Mouse (Mus musculus): ENCODE data around the gene Iqschfp. TPM values are rescaled to one million over a fixed set of nuclear protein-coding genes. Genes with fewer than 3 reads are reported as not detected.

Iqschfp gene
- polyA plus RNA-seq, 1 experiment = not detected

GRCm38 (mm10) chr3:68420927-68421326 lies 528.9 kb downstream of the Iqschfp start:
- Histone ChIP-seq H3K4me3 (ENCODE audit: insufficient read depth, low read depth, low read length) (no peak overlapping the region), H3K27ac (ENCODE audit: insufficient read depth, low read depth, low read length) (no peak overlapping the region), H3K4me1 (ENCODE audit: control insufficient read depth, insufficient read depth, low read length) (no peaks in the 10 kb centered on the region)
- WGBS = 85% methylated on average over 2 of the region's 2 CpGs
- TF ChIP-seq POLR2A (IDR thresholded peaks at IDR 0.05; ENCODE audit: insufficient read depth, low read depth, low read length) = no peak
- TF ChIP-seq CTCF (IDR thresholded peaks at IDR 0.05; ENCODE audit: insufficient read depth, low read depth, low read length) = no peak

DNA sequence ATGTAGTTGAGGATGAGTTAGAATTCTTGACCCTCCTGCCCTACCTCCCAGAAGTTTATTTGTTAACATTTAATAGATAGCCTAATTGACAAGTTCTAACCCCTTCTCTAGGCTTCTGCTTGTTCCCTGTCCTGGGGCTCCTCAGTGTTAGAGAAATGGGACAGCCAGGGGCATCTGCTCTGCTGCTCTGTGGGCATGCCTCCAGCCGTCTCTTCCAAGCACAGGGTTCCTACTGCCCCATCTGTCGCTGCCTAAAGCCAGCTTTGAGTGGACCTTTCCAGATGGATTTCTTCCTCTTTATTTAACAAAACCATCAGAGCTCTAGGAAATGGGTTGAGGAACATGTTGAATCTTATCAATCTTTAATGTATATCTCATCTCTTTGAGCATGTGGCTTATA lies 529.8 kb downstream of the Iqschfp start:
- WGBS = 95% methylated on average over 2 of the region's 2 CpGs
- no peak for TF ChIP-seq CTCF (IDR thresholded peaks at IDR 0.05; ENCODE audit: insufficient read depth, low read depth, low read length)
- Histone ChIP-seq H3K4me1 (ENCODE audit: control insufficient read depth, insufficient read depth, low read length) (no peaks in the 10 kb centered on the region), H3K4me3 (ENCODE audit: insufficient read depth, low read depth, low read length) (no peak overlapping the region), H3K27ac (ENCODE audit: insufficient read depth, low read depth, low read length) (no peak overlapping the region)

DNA sequence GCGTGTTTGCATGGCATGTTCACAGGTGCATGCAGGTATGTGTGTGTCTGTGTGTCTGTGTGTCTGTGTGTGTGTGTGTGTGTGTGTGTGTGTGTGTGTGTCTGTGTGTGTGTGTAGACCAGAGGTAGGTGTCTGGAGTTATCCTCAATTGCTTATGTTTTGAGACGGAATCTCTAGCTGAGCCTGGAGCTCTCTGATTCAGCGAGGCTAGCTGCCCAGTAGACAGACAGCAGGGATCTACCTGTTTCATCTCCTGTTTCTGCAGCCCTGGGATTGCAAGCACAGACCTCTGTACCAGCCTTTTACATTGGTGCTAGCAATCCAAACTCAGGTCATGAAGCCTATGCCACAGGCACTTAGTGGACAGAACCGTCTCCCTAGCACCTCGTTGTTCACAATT lies 536.0 kb downstream of the Iqschfp start:
- H3K4me1 ChIP-seq (ENCODE audit: control insufficient read depth, insufficient read depth, low read length) = no peaks in the 10 kb centered on the region
- TF ChIP-seq CTCF (IDR thresholded peaks at IDR 0.05; ENCODE audit: insufficient read depth, low read depth, low read length) = no peak
- no peak for TF ChIP-seq POLR2A (IDR thresholded peaks at IDR 0.05; ENCODE audit: insufficient read depth, low read depth, low read length)
- no peak overlapping the region for H3K27ac ChIP-seq (ENCODE audit: insufficient read depth, low read depth, low read length)
- 98% methylated on average over 5 of the region's 5 CpGs for WGBS
- no peak overlapping the region for H3K4me3 ChIP-seq (ENCODE audit: insufficient read depth, low read depth, low read length)

- 56% methylated on average over 7 of the region's 7 CpGs for WGBS
Observed at GRCm38 (mm10) chr3:68434435-68434834, 542.4 kb downstream of the Iqschfp start.

GRCm38 (mm10) chr3:68434897-68435296 lies 542.9 kb downstream of the Iqschfp start:
- TF ChIP-seq CTCF (IDR thresholded peaks at IDR 0.05; ENCODE audit: insufficient read depth, low read depth, low read length) (no peak), POLR2A (IDR thresholded peaks at IDR 0.05; ENCODE audit: insufficient read depth, low read depth, low read length) (no peak)
- no peak overlapping the region for H3K27ac ChIP-seq (ENCODE audit: insufficient read depth, low read depth, low read length)
- WGBS = 71% methylated on average over 2 of the region's 2 CpGs
- no peak overlapping the region for H3K4me3 ChIP-seq (ENCODE audit: insufficient read depth, low read depth, low read length)
- H3K4me1 ChIP-seq (ENCODE audit: control insufficient read depth, insufficient read depth, low read length) = no peaks in the 10 kb centered on the region

More at GRCm38 (mm10) chr3:68434435-68434834, 542.4 kb downstream of the Iqschfp start:
- H3K4me1 ChIP-seq (ENCODE audit: control insufficient read depth, insufficient read depth, low read length) = no peaks in the 10 kb centered on the region
- TF ChIP-seq CTCF (IDR thresholded peaks at IDR 0.05; ENCODE audit: insufficient read depth, low read depth, low read length) (no peak), POLR2A (IDR thresholded peaks at IDR 0.05; ENCODE audit: insufficient read depth, low read depth, low read length) (no peak)
- no peak overlapping the region for H3K4me3 ChIP-seq (ENCODE audit: insufficient read depth, low read depth, low read length)
- no peak overlapping the region for H3K27ac ChIP-seq (ENCODE audit: insufficient read depth, low read depth, low read length)

- H3K4me3 ChIP-seq (ENCODE audit: insufficient read depth, low read depth, low read length) = no peak overlapping the region
- no peak overlapping the region for H3K27ac ChIP-seq (ENCODE audit: insufficient read depth, low read depth, low read length)
- 87% methylated on average over 2 of the region's 2 CpGs for WGBS
- H3K4me1 ChIP-seq (ENCODE audit: control insufficient read depth, insufficient read depth, low read length) = no peaks in the 10 kb centered on the region
- TF ChIP-seq CTCF (IDR thresholded peaks at IDR 0.05; ENCODE audit: insufficient read depth, low read depth, low read length) = no peak
- TF ChIP-seq POLR2A (IDR thresholded peaks at IDR 0.05; ENCODE audit: insufficient read depth, low read depth, low read length) = no peak
Observed at GRCm38 (mm10) chr3:68448480-68448879, 556.4 kb downstream of the Iqschfp start.

GRCm38 (mm10) chr3:68451634-68452033 lies 559.6 kb downstream of the Iqschfp start:
- no peak for TF ChIP-seq CTCF (IDR thresholded peaks at IDR 0.05; ENCODE audit: insufficient read depth, low read depth, low read length)
- no peak for TF ChIP-seq POLR2A (IDR thresholded peaks at IDR 0.05; ENCODE audit: insufficient read depth, low read depth, low read length)
- H3K4me3 ChIP-seq (ENCODE audit: insufficient read depth, low read depth, low read length) = no peak overlapping the region
- no peak overlapping the region for H3K27ac ChIP-seq (ENCODE audit: insufficient read depth, low read depth, low read length)
- H3K4me1 ChIP-seq (ENCODE audit: control insufficient read depth, insufficient read depth, low read length) = no peaks in the 10 kb centered on the region
- 97% methylated on average over 1 of the region's 1 CpGs for WGBS

DNA sequence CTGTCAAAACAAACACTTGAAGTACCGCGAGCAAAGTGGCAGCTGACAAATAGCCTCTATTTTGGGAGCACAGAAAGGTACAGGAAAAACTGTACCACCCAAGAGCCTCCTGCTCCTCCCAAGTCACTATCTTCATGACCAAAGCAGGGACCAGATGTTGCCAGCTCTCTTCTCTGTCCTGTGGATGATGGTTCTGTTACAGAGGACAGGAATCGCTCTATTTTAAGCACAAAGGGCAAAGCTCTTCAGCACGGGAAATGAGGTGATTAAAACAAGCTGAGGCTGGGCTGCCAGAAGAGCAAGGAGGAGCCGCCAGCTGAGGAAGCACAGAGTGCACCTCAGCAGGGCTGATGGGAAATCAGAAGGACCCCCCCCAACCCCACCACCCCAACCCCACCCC lies 561.2 kb downstream of the Iqschfp start:
- TF ChIP-seq CTCF (IDR thresholded peaks at IDR 0.05; ENCODE audit: insufficient read depth, low read depth, low read length) (no peak), POLR2A (IDR thresholded peaks at IDR 0.05; ENCODE audit: insufficient read depth, low read depth, low read length) (no peak)
- Histone ChIP-seq H3K27ac (ENCODE audit: insufficient read depth, low read depth, low read length) (no peak overlapping the region), H3K4me3 (ENCODE audit: insufficient read depth, low read depth, low read length) (no peak overlapping the region), H3K4me1 (ENCODE audit: control insufficient read depth, insufficient read depth, low read length) (no peaks in the 10 kb centered on the region)
- whole genome bisulfite sequencing = 23% methylated on average over 5 of the region's 5 CpGs

- TF ChIP-seq CTCF (IDR thresholded peaks at IDR 0.05; ENCODE audit: insufficient read depth, low read depth, low read length) (no peak), POLR2A (IDR thresholded peaks at IDR 0.05; ENCODE audit: insufficient read depth, low read depth, low read length) (no peak)
- Histone ChIP-seq H3K4me3 (ENCODE audit: insufficient read depth, low read depth, low read length) (no peak overlapping the region), H3K4me1 (ENCODE audit: control insufficient read depth, insufficient read depth, low read length) (no peaks in the 10 kb centered on the region), H3K27ac (ENCODE audit: insufficient read depth, low read depth, low read length) (no peak overlapping the region)
- 78% methylated on average over 10 of the region's 10 CpGs for WGBS
Observed at GRCm38 (mm10) chr3:68453719-68454455, 561.9 kb downstream of the Iqschfp start.
